Mouse (Mus musculus): Measurements from ENCODE around the gene Gldc. TPM values are rescaled to one million over a fixed set of nuclear protein-coding genes. Genes with fewer than 3 reads are reported as not detected.

The Gldc gene
- polyA plus RNA-seq, 1 experiment = not detected

GRCm38 (mm10) chr19:30117775-30118174 lies 57.5 kb downstream of the Gldc start:
- TF ChIP-seq GATA1 (IDR thresholded peaks at IDR 0.05; ENCODE audit: low read length) = no peak

- no peak for TF ChIP-seq GATA1 (IDR thresholded peaks at IDR 0.05; ENCODE audit: low read length)
Observed at GRCm38 (mm10) chr19:30117241-30117640, 58.0 kb downstream of the Gldc start.

- TF ChIP-seq GATA1 (IDR thresholded peaks at IDR 0.05; ENCODE audit: low read length) = no peak
Observed at GRCm38 (mm10) chr19:30115606-30116005, 59.6 kb downstream of the Gldc start.

GRCm38 (mm10) chr19:30114919-30115441 lies 60.2 kb downstream of the Gldc start:
- TF ChIP-seq GATA1 (IDR thresholded peaks at IDR 0.05; ENCODE audit: low read length) = no peak

- no peak for TF ChIP-seq GATA1 (IDR thresholded peaks at IDR 0.05; ENCODE audit: low read length)
Observed at GRCm38 (mm10) chr19:30112961-30113688, 62.1 kb downstream of the Gldc start.

GRCm38 (mm10) chr19:30111421-30111820 lies 63.8 kb downstream of the Gldc start:
- TF ChIP-seq GATA1 (IDR thresholded peaks at IDR 0.05; ENCODE audit: low read length) = no peak

GRCm38 (mm10) chr19:30109122-30109521 lies 66.1 kb downstream of the Gldc start:
- TF ChIP-seq GATA1 (IDR thresholded peaks at IDR 0.05; ENCODE audit: low read length) = no peak

GRCm38 (mm10) chr19:30108616-30109015 lies 66.6 kb downstream of the Gldc start:
- no peak for TF ChIP-seq GATA1 (IDR thresholded peaks at IDR 0.05; ENCODE audit: low read length)

GRCm38 (mm10) chr19:30107221-30107845 lies 67.9 kb downstream of the Gldc start:
- no peak for TF ChIP-seq GATA1 (IDR thresholded peaks at IDR 0.05; ENCODE audit: low read length)

- no peak for TF ChIP-seq GATA1 (IDR thresholded peaks at IDR 0.05; ENCODE audit: low read length)
Observed at GRCm38 (mm10) chr19:30105045-30105842, 70.0 kb downstream of the Gldc start.

GRCm38 (mm10) chr19:30102620-30103019 lies 72.6 kb downstream of the Gldc start:
- TF ChIP-seq GATA1 (IDR thresholded peaks at IDR 0.05; ENCODE audit: low read length) = no peak

- TF ChIP-seq GATA1 (IDR thresholded peaks at IDR 0.05; ENCODE audit: low read length) = no peak
Observed at GRCm38 (mm10) chr19:30100571-30100970, 74.7 kb downstream of the Gldc start.

GRCm38 (mm10) chr19:30097039-30097438 lies 78.2 kb downstream of the Gldc start:
- no peak for TF ChIP-seq GATA1 (IDR thresholded peaks at IDR 0.05; ENCODE audit: low read length)

GRCm38 (mm10) chr19:30096186-30096585 lies 79.0 kb downstream of the Gldc start:
- no peak for TF ChIP-seq GATA1 (IDR thresholded peaks at IDR 0.05; ENCODE audit: low read length)

GRCm38 (mm10) chr19:30091644-30092295 lies 83.5 kb downstream of the Gldc start:
- TF ChIP-seq GATA1 (IDR thresholded peaks at IDR 0.05; ENCODE audit: low read length) = no peak

All from G1E-ER4 (cell line).